Mouse (Mus musculus) duodenum, adult 2 months (tissue): ENCODE measurements around the gene Ybx3. TPM values are rescaled to one million over a fixed set of nuclear protein-coding genes. Genes with fewer than 3 reads are reported as not detected.

Experiments
- polyA plus RNA-seq: library from polyadenylated mRNA; depleted of rRNA; stranded (reverse); fragments of >200 nt; gene quantifications from 2 replicates; pipeline ENCODE4 v1.2.3, GENCODE M21; 2012; ENCODE audit warnings: low replicate concordance; rRNA removed

Gene Ybx3
- polyA plus RNA-seq: 72.3 and 101 TPM in 2 replicates

GRCm38 (mm10) chr6:131388040-131389021 lies at the start of gene Ybx3:
Ybx3 (minus strand) TSS chr6:131388476.

GRCm38 (mm10) chr6:131353352-131353919 lies 34.8 kb downstream of the Ybx3 start, which contains the start of gene Styk1:
Styk1 (minus strand) TSS chr6:131353597.

Other genes with a start within 250 kb of the Ybx3 start
- 0.11 and 0.14 TPM in 2 replicates for gene Klra2, start 141.1 kb downstream of the Ybx3 start, polyA plus RNA-seq
- gene Magohb, start 95.2 kb downstream of the Ybx3 start, polyA plus RNA-seq: 0.30 TPM in 1 of 2 replicates, not detected in the other
- 19.3 and 22.0 TPM in 2 replicates for gene Styk1, start 34.9 kb downstream of the Ybx3 start, polyA plus RNA-seq
- not detected in 2 replicates for gene 5430401F13Rik, start 97.9 kb upstream of the Ybx3 start, polyA plus RNA-seq
- gene Gm6619, start 97.9 kb upstream of the Ybx3 start, polyA plus RNA-seq: not detected in 2 replicates
- gene Tas2r130, start 242.4 kb upstream of the Ybx3 start, polyA plus RNA-seq: not detected in 2 replicates